Mouse (Mus musculus) cerebellum, adult 9-11 months (tissue): ENCODE measurements around the gene Xdh.
"Not testable (repeated sequence)": the region's sequence is repeated elsewhere in the genome, so short reads cannot be mapped to it uniquely, and the experiment has no call there.

Experiments used
- DNase-seq: peaks from one replicate; pipeline ENCODE4 v3.0.0; 2022

Xdh gene

GRCm38 (mm10) chr17:73879262-73879916, 70.6 kb downstream of the Xdh start:
- no peak for DNase-seq

GRCm38 (mm10) chr17:73875674-73876073, 74.3 kb downstream of the Xdh start:
- DNase-seq: no peak

GRCm38 (mm10) chr17:73875268-73875667, 74.7 kb downstream of the Xdh start:
- DNase-seq: no peak

GRCm38 (mm10) chr17:73870956-73871605, 78.9 kb downstream of the Xdh start:
- no peak for DNase-seq

GRCm38 (mm10) chr17:73869008-73869685, 80.8 kb downstream of the Xdh start:
- DNase-seq: no peak

GRCm38 (mm10) chr17:73853717-73854116, 96.3 kb downstream of the Xdh start:
- DNase-seq: no peak

- DNase-seq: no peak
Observed at GRCm38 (mm10) chr17:73853041-73853440, 97.0 kb downstream of the Xdh start.

GRCm38 (mm10) chr17:73847399-73847798, 102.6 kb downstream of the Xdh start:
- no peak for DNase-seq

GRCm38 (mm10) chr17:73845632-73846031, 104.4 kb downstream of the Xdh start:
- DNase-seq: no peak

- no peak for DNase-seq
Observed at GRCm38 (mm10) chr17:73842963-73843362, 107.0 kb downstream of the Xdh start.

GRCm38 (mm10) chr17:73839876-73840275, 110.1 kb downstream of the Xdh start:
- DNase-seq: not testable (repeated sequence)

- no peak for DNase-seq
Observed at GRCm38 (mm10) chr17:73839086-73839835, 110.7 kb downstream of the Xdh start.

- peak; percentile 57 for DNase-seq
Observed at GRCm38 (mm10) chr17:73837244-73837643, 112.8 kb downstream of the Xdh start.

GRCm38 (mm10) chr17:73836601-73837000, 113.4 kb downstream of the Xdh start:
- DNase-seq: no peak
